Mouse (Mus musculus) cerebellum, adult 2 months (tissue): ENCODE measurements around the gene Metrn. TPM values are rescaled to one million over a fixed set of nuclear protein-coding genes. Genes with fewer than 3 reads are reported as not detected.

Experiments used
- DNase-seq, 2 experiments: peaks; one replicate each; pipeline ENCODE4 v3.0.0; 2021
- H3K27ac ChIP-seq: fragments of 200-500 bp; 2 replicates; pipeline ENCODE4 v1.5.1; 2012; ENCODE audit warnings: low read length, control low read depth, inconsistent platforms; ENCODE audit not compliant: insufficient read depth
- H3K27me3 ChIP-seq: fragments of 200-500 bp; 2 replicates; pipeline ENCODE4 v1.6.1; 2012; ENCODE audit warnings: inconsistent platforms, mild to moderate bottlenecking, low read length, moderate library complexity; ENCODE audit not compliant: control insufficient read depth, insufficient read depth
- H3K4me1 ChIP-seq: fragments of 200-500 bp; 2 replicates; pipeline ENCODE4 v1.6.1; 2011; ENCODE audit warnings: low read length; ENCODE audit not compliant: control insufficient read depth, insufficient read depth
- H3K4me3 ChIP-seq: fragments of 200-500 bp; replicated peaks from 2 replicates; pipeline ENCODE3; 2011; ENCODE audit warnings: mild to moderate bottlenecking, low read depth, low read length, control low read depth; ENCODE audit not compliant: insufficient read depth
- CTCF ChIP-seq: fragments of 200-500 bp; IDR thresholded peaks from 2 replicates; pipeline ENCODE4 v1.5.1; 2011; ENCODE audit warnings: low read depth, mild to moderate bottlenecking, control low read depth, low read length, moderate library complexity, borderline replicate concordance; ENCODE audit not compliant: insufficient read depth
- POLR2A ChIP-seq: fragments of 200-500 bp; IDR thresholded peaks from 2 replicates; pipeline ENCODE4 v1.6.1; 2011; ENCODE audit warnings: low read length, control low read depth, borderline replicate concordance; ENCODE audit not compliant: insufficient read depth
- WGBS: fragments of 180-500 bp; shearing (Covaris S2); methylation state at CpG from one replicate; pipeline ENCODE4 v1.1.7; 2018; 5-methylcytosine and 5-hydroxymethylcytosine counted together
- polyA plus RNA-seq: library from polyadenylated mRNA; depleted of rRNA; stranded (reverse); fragments of >200 nt; gene quantifications from 2 replicates; pipeline ENCODE4 v1.2.3, GENCODE M21; 2012; rRNA removed

Metrn gene
- polyA plus RNA-seq, 1 experiment, result 534 TPM

DNA sequence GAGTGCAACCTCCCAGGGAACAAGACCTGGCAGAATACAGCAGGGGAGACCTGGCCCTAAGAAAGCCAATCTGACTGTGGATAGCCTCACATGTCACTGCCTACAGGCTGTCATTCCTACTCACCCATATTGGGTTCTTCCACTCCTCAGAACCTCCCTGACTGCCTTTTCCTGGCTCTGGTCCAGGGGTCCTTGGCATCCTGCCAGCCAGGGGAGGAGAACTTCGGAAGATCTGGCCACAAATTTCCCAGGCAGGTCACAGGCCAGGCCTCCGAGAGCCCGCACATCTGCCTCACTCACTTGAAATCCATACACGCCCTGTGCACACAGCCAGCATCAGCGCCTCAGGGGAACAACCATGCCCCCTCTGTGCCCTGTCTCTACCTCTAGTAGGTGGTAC, 45.5 kb downstream of the Metrn start:
- Histone ChIP-seq H3K4me3 (no peak overlapping the region), H3K27ac (no peak overlapping the region), H3K4me1 (no peaks in the 10 kb centered on the region), H3K27me3 (no peaks in the 10 kb centered on the region)
- DNase-seq, result no peak
- TF ChIP-seq POLR2A, result no peak
- TF ChIP-seq CTCF, result no peak
- WGBS, result 24% methylated on average over 5 of the region's 5 CpGs

DNA sequence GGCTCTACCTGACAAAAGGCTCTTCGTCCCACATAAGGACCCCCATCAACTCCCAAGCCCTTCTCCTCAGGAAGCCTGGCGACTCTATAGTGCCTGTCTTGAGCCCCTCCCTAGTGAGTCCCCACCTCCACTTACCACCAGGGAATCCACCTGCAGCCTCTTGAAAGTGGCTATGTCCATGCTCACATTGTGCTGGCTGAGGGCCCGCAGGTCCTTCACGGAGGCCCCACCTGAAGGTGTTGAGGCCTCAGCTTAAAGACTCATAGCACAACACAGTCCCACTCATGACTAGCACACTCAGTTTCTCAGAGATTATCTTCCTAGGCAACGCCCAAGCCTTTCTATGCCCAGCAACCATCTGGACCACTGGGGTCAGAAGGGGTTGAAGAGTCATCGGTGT, 47.6 kb downstream of the Metrn start:
- H3K27ac ChIP-seq, result no peak overlapping the region
- no peak for DNase-seq
- no peak overlapping the region for H3K4me3 ChIP-seq
- no peaks in the 10 kb centered on the region for H3K27me3 ChIP-seq
- no peaks in the 10 kb centered on the region for H3K4me1 ChIP-seq
- no peak for TF ChIP-seq POLR2A
- TF ChIP-seq CTCF, result no peak
- 75% methylated on average over 6 of the region's 6 CpGs for WGBS

- no peak overlapping the region for H3K27ac ChIP-seq
- no peak for DNase-seq
- no peak overlapping the region for H3K4me3 ChIP-seq
- no peak for TF ChIP-seq CTCF
- H3K27me3 ChIP-seq, result no peaks in the 10 kb centered on the region
- H3K4me1 ChIP-seq, result no peaks in the 10 kb centered on the region
- WGBS, result 93% methylated on average over 4 of the region's 4 CpGs
Measured at GRCm38 (mm10) chr17:25748238-25748637, 48.7 kb downstream of the Metrn start.

DNA sequence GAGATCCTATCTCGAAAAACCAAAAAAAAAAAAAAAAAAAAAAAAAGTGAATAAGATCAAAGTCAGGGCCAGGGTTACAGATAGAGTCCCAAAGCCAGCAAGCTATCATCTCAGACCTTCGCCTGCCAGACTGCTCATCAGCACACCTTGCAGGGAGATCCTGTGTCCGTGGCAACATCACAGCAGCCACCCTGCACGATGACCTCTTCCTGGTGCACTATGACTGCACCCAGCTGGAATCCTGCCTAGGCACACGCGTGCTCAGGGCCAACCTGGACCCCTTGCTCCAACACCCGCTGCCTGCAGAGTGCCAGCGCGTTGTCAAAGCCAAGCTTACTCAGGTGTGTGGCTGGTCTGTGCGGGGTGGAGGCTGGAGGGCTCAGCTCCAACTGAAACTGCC, 52.6 kb downstream of the Metrn start:
- WGBS, result 55% methylated on average over 10 of the region's 10 CpGs
- no peak for DNase-seq

DNA sequence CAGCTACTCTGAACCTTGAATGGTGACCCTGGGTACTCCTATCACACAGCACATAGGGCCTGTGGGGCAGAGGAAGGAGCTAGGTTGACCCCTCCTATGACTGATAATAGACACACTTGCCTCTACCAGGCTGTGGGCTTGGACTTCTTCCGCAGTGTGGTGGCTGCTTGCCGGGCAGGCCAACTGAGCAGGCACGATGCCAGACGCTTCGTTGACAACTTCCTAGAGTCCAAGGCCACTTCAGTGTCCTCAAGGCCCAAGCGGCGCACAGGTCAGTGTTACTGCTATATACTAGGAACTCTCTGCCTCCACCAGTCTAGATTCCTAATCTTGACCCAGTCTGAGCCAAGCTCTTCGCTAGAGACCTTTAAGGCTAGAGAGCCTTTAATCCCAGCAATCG, 53.1 kb downstream of the Metrn start:
- no peak overlapping the region for H3K4me3 ChIP-seq
- 70% methylated on average over 9 of the region's 9 CpGs for WGBS
- TF ChIP-seq CTCF (no peak), POLR2A (no peak)
- H3K27me3 ChIP-seq, result no peaks in the 10 kb centered on the region
- no peaks in the 10 kb centered on the region for H3K4me1 ChIP-seq
- no peak overlapping the region for H3K27ac ChIP-seq
- no peak for DNase-seq

More for the DNA sequence above, 52.6 kb downstream of the Metrn start:
- Histone ChIP-seq H3K27ac (no peak overlapping the region), H3K4me3 (no peak overlapping the region), H3K4me1 (no peaks in the 10 kb centered on the region), H3K27me3 (no peaks in the 10 kb centered on the region)
- TF ChIP-seq CTCF (no peak), POLR2A (no peak)

Other genes with a start within 250 kb of the Metrn start
- 35.9 and 38.0 TPM in 2 replicates for gene Sox8, start 226.4 kb downstream of the Metrn start, polyA plus RNA-seq
- gene Lmf1, start 218.1 kb downstream of the Metrn start, polyA plus RNA-seq, result 18.6 and 19.1 TPM in 2 replicates
- 489 and 519 TPM in 2 replicates for gene Gng13, start 80.0 kb downstream of the Metrn start, polyA plus RNA-seq
- gene Chtf18, start 69.7 kb downstream of the Metrn start, polyA plus RNA-seq, result 3.7 and 4.1 TPM in 2 replicates
- gene Rpusd1, start 69.5 kb downstream of the Metrn start, polyA plus RNA-seq, result 96.4 and 97.4 TPM in 2 replicates
- 0.73 and 1.1 TPM in 2 replicates for gene Mslnl, start 61.1 kb downstream of the Metrn start, polyA plus RNA-seq
- 0.21 and 0.38 TPM in 2 replicates for gene Msln, start 42.8 kb downstream of the Metrn start, polyA plus RNA-seq
- 43.5 and 45.5 TPM in 2 replicates for gene Narfl, start 23.4 kb downstream of the Metrn start, polyA plus RNA-seq
- gene Haghl, start 11.5 kb downstream of the Metrn start, polyA plus RNA-seq, result 340 and 348 TPM in 2 replicates
- gene Ccdc78, start 10.6 kb downstream of the Metrn start, polyA plus RNA-seq, result 0.47 and 0.79 TPM in 2 replicates
- gene Fam173a, start 4.2 kb downstream of the Metrn start, polyA plus RNA-seq, result 167 and 178 TPM in 2 replicates
- 3.3 and 5.0 TPM in 2 replicates for gene AC134908.4, start 1.5 kb downstream of the Metrn start, polyA plus RNA-seq
- gene Fbxl16, start 11.9 kb upstream of the Metrn start, polyA plus RNA-seq, result 187 and 207 TPM in 2 replicates
- gene Wdr24, start 26.5 kb upstream of the Metrn start, polyA plus RNA-seq, result 32.8 and 34.2 TPM in 2 replicates
- 65.8 and 75.2 TPM in 2 replicates for gene Jmjd8, start 31.7 kb upstream of the Metrn start, polyA plus RNA-seq
- 326 and 333 TPM in 2 replicates for gene Stub1, start 36.3 kb upstream of the Metrn start, polyA plus RNA-seq
- 111 and 119 TPM in 2 replicates for gene Rhbdl1, start 40.2 kb upstream of the Metrn start, polyA plus RNA-seq
- 42.9 and 45.9 TPM in 2 replicates for gene Gm20683, start 44.6 kb upstream of the Metrn start, polyA plus RNA-seq
- gene Rhot2, start 47.7 kb upstream of the Metrn start, polyA plus RNA-seq, result 105 and 121 TPM in 2 replicates
- gene Wdr90, start 64.4 kb upstream of the Metrn start, polyA plus RNA-seq, result 21.6 and 26.9 TPM in 2 replicates
- gene Mcrip2, start 71.6 kb upstream of the Metrn start, polyA plus RNA-seq, result 31.9 and 34.1 TPM in 2 replicates
- gene Mettl26, start 77.9 kb upstream of the Metrn start, polyA plus RNA-seq, result 110 and 116 TPM in 2 replicates
- 0.95 and 1.1 TPM in 2 replicates for gene Wfikkn1, start 83.7 kb upstream of the Metrn start, polyA plus RNA-seq
- 70.0 and 74.6 TPM in 2 replicates for gene Rab40c, start 122.6 kb upstream of the Metrn start, polyA plus RNA-seq
- gene Pigq, start 147.8 kb upstream of the Metrn start, polyA plus RNA-seq, result 170 and 191 TPM in 2 replicates
- gene Nhlrc4, start 147.8 kb upstream of the Metrn start, polyA plus RNA-seq, result 1.9 and 2.5 TPM in 2 replicates
- gene A930017K11Rik, start 155.4 kb upstream of the Metrn start, polyA plus RNA-seq, result 13.4 and 14.0 TPM in 2 replicates
- 88.7 and 92.8 TPM in 2 replicates for gene Capn15, start 188.7 kb upstream of the Metrn start, polyA plus RNA-seq